Mouse (Mus musculus) ovary, postnatal 10 days (tissue): ENCODE data around the gene L3mbtl4.

Source experiments
- DNase-seq: peaks from one replicate; pipeline ENCODE4 v3.0.0; 2022; ENCODE audit warnings: low spot score

L3mbtl4 gene

DNA sequence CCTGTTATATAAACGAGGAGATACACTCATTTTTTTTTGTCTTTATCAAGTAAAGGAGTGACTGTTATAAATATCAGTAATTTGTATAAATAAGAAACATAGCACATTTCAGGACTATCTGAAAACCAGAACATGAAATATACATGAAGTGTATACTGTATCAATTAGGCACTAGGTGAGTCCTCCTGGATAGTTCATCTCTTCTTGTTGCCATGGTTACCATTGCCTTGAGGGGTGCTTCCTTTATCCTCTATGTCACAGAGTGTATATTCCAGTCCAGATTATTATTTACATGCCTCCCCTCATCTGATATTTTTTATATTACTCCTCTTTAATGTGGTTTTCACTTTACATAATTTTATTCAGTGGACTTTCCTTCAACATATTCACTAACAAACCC lies 392.9 kb downstream of the L3mbtl4 start:
- no peak for DNase-seq

DNA sequence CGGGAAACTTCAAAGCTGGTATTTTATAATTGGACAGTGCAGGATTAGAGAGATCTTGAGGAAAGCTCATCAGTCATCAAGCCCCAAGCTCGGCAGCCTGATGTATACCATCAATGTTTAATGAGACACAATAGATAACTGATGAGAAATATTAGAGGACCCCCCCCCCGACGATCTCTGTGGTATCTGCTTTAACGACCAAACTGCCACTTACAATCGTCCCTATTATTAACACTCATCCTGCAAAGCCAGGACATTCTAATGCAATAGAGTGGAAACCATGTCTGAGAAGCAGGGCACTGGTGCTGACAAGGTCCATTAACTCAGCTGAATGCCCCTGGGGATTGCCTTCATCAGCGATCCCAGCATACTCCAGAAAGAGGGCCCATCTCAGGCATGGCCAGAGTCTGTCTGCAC lies 398.5 kb downstream of the L3mbtl4 start:
- no peak for DNase-seq

DNA sequence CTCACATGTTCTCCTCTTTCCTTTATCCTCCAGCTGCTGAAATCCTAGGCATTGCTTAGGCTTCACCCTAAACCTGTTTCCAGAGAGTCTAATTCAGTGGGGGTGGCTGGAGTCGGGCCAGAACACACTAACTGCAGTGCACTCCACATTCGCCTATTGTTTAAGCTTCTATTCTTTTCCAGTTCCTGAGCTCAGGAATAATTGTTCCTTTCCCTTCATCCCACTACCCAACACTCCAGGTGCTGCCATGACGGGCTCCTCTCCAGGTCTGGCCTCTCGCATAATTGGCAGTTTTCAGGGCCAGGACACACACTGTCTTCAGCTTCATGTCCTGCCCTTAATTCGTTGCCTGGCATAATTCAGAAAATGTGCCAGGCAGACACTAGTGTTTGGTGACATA lies 437.1 kb downstream of the L3mbtl4 start:
- no peak for DNase-seq

DNA sequence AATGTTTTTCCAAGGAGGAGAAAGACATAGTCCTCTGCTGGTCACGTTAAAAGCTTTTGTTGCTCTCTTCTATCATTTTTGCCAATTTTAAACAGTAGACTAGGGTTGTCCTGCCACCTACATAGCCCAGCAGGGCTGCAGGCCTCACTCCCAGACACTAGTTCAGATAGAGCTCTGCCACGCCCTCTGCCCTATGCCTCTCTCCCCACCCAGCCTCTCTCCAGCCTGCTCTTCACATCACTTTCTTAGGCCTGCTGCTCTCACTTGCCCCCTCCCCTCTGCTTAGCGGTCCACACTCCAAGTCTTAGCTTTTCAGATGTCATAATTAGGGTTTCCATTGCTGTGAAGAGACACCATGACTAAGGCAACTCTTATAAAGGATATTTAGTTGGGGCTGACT lies 437.8 kb downstream of the L3mbtl4 start:
- no peak for DNase-seq

DNA sequence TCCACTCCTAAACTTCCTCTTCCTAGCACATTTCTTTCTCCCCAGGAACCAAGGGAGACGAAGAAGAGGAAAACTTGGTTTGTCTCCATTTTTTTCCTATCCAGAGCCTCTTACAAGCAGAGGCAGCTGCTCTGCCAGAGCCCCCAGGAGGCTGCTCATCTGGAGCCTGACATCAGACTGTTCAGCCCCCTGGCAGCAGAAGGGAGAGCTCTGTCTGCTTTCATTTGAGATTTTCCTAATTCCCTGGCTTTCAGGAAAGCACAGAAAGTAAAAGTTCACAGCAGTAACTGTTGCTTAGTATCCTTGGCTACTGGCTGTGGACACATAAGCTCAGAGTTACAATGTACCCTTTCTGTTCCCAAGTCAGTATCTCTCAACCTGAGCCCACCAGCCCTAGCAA lies 474.7 kb downstream of the L3mbtl4 start:
- DNase-seq, result no peak

DNA sequence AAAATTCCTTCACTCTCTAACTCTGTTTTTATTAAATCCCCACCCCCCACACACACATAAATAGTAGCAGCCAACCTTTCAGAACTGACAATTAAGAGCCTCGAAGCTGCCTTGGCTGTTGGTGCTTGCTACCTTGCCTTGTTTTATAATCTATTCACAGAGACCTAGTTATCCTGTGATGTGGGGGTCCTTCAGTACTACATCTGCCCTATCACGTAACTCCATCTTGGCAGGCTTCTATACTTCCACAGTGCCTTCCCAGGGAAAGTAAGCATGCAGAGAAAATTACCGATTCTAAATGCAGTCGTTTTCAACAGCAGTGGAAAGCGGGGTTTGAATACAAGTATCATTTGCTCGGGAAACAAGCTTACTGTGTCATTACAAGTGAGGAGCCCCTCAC lies 476.9 kb downstream of the L3mbtl4 start:
- no peak for DNase-seq

DNA sequence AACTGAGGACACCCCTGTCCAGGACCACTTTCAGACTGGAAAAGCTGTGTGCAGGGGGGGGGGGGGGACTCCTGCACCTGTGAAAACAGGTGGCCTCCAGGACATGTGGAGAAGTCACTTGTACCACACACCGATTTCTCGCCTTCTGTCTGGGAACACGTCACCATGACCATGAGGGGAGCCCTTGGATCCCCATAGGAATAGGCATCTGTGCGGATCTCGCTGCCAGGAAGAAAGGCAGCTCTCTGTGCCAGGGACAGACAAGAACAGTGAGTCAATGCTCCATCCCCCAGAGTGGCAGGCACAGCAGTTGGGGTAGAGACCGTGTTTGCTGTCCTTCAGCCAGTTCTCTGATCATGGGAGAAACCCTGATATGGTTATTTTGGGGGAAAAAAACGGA lies 479.5 kb downstream of the L3mbtl4 start:
- no peak for DNase-seq

DNA sequence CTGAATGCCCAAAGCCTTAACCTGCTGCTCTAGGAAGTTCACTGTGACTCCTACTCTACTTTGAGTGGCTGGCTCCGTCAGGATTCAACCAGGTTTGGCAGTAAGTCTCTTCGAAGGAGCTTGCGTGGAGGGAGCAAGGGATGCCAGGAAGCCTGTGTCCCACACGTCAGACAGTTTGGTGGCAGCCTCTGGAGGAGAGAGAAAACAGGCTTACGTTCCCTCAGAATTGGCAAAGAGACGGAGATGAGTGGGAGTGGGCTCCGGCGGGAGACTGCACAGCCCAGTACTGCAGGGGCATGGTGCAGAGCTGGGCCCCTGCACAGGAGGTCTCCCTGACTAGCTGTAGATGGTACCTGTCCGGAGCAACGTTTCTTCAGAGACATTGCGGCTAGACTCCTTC lies 481.2 kb downstream of the L3mbtl4 start:
- no peak for DNase-seq

DNA sequence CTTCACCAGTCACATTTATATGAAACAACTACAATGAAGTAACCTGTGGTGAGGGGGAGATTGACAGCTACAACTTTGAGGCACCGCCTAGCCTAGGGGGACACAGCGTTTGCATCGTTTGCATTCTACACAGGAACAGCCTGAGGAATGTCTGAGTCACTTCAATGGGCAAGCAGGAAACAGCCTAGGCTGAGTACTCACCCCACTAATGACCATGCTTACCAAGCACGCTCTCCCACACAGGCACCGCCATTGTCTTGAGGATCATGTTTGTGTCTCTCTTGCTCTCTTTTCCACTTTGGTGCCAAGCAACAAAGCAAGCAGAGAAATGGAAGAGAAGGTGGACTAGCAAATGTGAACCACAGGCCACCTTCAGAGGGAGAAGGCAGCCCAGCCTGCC lies 484.8 kb downstream of the L3mbtl4 start:
- no peak for DNase-seq

DNA sequence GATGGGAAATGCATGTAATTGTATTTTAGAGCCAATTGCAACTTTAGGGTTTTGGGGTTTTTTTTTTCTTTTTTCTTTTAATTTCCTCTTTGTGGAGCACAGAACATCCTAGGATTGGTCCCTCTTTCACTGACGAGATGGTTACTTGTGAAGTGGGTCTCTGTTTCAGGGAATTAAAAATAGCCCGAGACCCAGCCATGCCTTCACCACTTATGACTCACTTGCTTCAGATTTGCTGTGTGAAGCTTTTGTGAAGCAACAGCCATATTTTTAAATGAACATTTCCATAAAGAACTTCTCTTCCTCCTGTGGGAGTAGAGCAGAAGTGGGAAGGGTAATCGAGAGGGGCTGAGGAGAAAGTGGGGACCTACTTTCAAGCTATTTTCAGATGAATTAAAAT lies 485.3 kb downstream of the L3mbtl4 start:
- no peak for DNase-seq

DNA sequence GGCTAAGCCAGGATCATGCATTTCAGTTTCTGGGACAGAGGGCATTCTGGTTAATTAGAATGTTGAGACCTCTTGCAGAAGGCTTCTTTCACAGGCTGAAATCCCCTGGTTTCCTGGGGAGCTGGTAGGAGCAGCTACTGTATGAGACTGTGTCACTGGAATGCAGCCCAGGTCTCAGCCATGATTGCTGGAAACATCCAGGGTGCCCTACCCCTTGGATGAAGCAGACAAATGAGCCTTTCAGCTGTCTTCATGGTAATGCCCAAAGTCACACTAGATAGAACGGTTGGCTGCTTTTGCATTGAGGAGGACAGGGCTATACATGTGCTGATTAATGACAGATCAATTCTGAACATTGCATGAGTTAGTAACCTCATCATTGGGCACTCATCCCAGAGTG lies 486.4 kb downstream of the L3mbtl4 start:
- no peak for DNase-seq

DNA sequence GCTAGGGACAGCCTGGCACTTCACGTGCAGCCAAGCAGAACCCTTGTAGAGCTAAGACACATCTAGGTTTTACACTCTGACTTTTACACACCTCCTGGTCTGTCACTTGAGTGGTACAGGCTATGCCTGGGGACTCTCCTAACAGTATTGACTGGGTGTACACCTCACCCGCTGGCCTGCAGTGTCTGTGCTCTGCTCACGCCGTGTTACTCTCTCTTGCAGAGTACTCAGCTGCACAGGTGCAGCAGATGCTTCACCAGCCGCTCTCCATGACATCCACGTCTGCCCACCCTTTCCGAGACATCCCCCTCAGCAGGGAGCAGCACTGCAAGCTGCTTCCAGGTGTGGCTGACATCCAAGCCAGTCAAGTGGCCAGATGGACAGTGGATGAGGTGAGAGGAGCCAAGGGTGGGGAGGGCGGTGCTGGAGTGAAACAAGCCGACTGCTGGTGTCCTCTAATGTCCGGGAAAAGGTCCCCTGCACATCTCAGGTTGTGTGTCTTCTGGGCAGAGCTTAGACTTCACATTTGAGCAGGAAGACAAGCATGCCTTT lies 490.8 kb downstream of the L3mbtl4 start:
- DNase-seq, result no peak

DNA sequence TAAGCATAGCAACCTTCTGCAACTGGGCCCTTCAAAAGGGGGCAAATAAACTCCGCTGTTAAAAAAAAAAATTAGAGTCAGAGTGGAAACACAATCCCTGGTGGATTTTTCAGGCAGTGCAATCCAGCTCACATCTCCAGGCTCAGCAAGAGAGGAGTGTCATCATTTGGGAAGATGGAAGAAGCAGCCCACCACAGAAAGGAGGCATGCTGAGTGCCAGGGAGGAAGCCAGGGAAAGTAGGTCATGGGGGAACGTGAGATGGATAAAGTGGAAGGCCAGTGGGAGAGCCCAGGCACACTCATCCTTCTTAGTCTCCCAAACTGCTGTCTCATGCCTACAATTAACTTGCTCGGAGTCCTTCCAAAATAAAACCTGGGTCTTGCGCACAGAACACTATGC lies 496.0 kb downstream of the L3mbtl4 start:
- DNase-seq, result no peak

DNA sequence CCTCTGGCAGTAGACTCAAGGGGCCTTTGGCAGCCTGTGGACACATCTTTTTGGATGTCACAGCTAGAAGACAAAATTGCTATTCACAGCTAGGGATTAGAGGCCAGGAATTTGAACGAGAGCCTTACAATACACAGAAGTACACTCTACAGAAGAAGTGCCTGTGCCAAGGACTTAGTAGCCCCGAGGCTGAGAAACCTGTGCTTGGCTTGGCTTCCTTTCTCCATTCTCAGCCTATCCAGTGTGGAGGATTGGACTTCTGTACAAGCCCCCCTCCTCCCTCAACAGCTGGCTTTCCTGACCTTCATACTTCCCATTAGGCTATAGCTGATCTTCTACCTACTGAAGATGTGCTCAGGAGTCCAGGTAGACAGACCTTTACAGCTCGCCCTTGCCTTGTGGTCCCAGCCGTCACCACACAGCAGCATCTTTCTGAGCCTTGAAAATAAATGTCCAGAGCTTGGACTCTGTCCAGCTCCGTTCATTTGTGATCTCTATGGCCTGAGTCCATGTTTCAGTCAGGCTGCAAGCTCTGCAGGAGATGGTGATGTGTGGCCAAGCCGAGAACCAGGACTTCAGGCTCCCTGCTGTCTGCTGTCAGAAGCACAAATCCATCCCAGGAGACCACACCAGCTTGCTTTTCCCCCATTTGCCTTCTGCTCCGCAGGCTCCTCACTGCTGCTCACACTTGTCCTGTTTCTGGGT lies 497.6 kb downstream of the L3mbtl4 start:
- no peak for DNase-seq

DNA sequence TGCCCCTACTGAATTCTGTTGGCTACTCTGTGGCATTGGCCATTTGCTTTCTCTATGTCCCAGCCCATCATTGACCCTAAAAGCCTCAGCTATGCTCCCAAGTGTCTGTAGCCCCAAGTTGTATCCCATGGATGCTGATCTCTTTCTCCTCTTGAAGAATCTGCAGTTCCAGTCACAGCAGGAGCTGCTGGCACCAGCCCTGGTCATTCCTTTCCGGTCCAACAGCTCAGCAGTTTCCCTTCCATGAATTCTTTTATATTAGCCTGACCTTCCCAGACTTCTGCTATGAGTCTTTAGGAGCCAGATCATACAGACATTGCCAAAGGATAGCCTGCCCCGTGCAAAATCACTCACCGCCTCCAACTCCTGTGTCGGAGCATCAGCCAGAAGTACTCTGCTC lies 520.1 kb downstream of the L3mbtl4 start:
- no peak for DNase-seq

DNA sequence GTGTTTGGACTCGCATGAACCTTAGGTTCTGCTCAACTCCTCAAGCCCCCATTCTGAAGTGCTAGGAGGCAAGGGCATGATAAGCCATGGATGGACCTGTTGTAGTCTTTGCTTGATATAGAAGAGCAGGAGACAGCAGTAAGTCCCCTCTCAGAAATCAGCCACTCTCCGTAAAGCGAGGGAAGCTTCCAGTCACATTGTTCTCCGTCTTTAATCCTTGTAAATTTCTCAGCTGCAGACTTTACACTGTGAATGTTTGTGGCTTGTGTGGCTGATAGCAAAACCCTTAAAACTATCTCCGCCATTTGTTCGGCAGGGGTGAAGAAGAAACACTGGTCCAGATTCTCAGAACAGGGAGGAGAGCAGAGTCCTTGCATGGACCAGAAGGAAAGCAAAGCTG lies 552.7 kb downstream of the L3mbtl4 start, which contains the start of gene Tmem200c:
Tmem200c (plus strand) TSS at position 301 of the 400 bp plus-strand sequence.
- no peak for DNase-seq
